Mouse (Mus musculus) yolk sac, embryonic 10.5 days (tissue): Measurements from ENCODE around the gene Atp8a1.

ENCODE experiments used
- DNase-seq: peaks from one replicate; pipeline ENCODE4 v3.0.0-alpha.2; 2017; ENCODE audit warnings: low spot score

The Atp8a1 gene

DNA sequence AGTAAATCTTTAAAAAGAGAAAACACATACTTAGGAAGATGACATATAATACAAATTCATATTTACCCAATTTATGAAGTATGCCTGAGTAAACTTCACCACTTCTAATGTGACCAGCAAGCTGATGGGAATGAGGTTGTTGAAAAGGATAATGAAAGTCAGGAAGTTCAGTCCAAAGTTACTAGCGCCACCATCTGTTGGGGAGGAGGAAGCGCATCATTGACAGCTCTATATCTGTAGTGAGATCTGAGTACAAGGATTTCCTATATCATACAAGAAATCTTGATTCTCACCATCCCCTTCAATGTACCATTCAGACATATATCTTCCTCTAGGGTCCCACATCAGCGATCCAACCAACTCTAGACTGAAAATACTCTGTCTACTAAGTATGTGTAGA, 82.4 kb downstream of the Atp8a1 start:
- DNase-seq, result no peak

DNA sequence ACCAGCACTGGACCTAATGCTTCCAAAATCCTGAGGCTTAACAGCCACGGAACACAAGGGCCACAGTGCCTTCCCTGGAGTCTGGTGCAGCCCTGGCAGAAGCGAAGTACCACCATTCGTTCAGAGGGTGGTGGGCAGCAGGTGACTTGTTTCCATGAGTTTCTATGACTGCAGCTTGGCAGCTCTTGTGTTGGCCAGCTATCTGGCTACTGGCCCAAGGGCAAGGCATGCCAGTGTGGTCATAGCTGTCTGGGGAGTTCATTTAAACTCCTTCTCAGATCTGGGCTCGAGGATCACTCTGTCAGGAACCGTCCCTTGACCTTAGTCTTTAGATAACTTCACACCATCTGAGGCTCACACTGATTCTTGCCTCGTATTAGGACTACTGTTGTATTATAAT, 89.1 kb downstream of the Atp8a1 start:
- DNase-seq, result no peak

DNA sequence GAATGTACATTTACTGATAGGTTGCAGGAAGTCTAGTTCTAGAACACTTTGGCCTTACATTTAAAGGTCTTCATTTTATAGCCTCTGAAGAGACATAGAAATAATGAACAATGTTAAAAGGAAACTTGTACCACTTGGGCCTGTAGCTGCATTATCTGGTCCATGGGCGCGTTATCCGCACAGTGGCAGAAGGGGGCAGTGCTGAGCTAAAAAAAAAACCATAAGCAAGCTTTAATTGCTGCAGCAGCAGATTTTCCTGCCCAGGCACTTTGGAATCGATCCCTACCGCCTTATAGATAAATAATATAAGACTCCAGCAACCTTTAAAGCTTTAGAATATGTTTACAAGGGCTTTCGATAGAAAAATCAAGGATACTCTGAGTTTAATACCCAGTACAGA, 91.1 kb downstream of the Atp8a1 start:
- DNase-seq, result no peak

DNA sequence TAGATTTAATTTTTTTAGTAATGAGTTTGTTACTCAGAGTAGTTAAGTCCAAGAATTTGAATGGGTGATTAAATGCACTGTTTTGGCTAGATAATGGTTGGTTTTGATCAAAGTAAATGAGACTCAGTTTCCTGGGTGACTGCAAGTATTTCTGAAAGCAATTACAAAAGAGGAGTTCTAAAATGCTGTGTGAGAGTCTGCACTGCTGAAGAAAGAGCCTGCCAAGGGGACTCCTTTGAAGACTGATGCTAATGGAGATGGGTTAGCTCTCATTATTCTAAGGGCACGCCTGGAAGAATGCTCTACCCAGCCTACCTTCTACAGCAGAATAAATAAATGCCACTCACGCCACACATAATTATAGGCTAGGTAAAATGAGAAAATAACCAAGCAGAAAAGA, 94.2 kb downstream of the Atp8a1 start:
- DNase-seq, result no peak

- DNase-seq, result no peak
These were observed 94.6 kb downstream of the Atp8a1 start for GRCm38 (mm10) chr5:67752629-67753028.

DNA sequence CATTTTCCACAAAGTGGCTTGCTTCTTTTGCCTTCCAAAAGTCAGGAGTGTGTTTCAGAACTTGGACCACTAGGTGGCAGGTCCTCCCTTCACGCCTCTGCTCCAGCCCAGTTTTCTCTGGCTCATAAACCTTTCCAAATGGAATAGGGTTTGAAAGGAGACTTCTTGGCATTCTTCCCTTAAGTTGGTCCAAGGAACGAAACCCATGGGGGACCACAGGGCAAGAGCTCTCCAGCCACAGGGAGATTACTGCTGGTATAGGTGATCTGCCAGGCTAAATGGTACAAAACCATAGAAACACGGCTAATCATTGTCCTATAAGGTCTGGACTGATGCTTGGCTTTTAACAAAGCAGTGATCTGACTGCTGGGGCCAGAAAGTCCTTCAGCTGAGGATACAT, 95.2 kb downstream of the Atp8a1 start:
- no peak for DNase-seq

GRCm38 (mm10) chr5:67739261-67739660, 108.0 kb downstream of the Atp8a1 start:
- DNase-seq, result no peak

- DNase-seq, result no peak
These were observed 109.1 kb downstream of the Atp8a1 start for GRCm38 (mm10) chr5:67738133-67738532.

GRCm38 (mm10) chr5:67735771-67736170, 111.5 kb downstream of the Atp8a1 start:
- DNase-seq, result no peak

DNA sequence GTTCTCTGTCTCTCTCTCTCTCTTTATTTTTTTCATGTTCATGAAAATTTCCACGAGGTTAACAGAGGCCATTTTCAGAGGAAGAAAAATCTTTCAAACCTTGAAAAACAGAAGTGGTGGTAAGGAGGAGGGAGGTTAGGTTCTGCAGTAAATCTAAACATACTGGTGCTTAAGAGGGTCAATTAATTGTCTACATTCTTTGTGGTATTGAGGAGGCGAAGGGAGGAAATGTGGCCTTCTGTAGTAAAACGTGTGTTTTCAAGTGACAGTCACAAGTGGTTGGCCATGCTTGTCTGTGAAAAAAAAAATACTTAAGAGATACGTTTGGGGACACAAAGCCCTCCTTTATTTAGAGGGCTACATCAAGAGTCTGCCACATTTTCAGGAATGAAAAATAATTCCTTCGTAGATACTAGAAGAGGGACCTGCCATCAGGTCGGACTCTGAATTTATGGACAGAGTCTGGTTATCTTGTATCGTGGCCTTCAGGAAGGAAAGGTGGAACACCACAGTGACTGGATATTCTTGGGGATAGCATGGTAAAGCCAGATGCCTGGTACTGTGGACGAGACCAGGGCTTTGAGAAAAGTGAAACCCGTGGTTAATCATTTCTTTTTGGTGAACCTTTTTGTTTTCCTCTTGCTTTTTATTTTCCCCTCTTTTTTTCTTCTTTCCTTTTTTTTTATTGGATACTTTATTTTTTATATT, 113.5 kb downstream of the Atp8a1 start:
- no peak for DNase-seq

DNA sequence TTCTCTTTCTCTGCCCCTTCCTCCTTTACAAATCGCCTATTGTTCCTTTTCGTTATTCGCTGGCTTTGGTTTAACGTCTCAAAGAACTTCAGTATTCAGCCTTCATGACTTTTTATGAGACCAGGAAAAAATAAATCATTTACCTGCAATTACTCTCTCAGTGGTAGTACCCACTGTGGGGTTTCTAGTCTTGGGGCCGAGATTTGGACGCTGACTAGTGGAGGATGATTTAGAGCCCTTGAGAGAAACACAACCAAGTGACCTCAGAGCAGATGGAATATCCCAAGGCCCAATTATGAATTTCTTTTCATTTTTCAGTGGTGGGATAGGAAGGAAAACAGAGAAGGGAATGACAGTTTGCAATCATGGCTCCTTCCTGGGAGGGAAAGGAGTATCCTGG, 114.1 kb downstream of the Atp8a1 start:
- no peak for DNase-seq

- no peak for DNase-seq
These were observed 119.5 kb downstream of the Atp8a1 start for GRCm38 (mm10) chr5:67727755-67728154.

GRCm38 (mm10) chr5:67726810-67727209, 120.4 kb downstream of the Atp8a1 start:
- DNase-seq, result no peak

GRCm38 (mm10) chr5:67701641-67702040, 145.6 kb downstream of the Atp8a1 start:
- no peak for DNase-seq

- DNase-seq, result no peak
These were observed 147.8 kb downstream of the Atp8a1 start for GRCm38 (mm10) chr5:67699418-67699817.

DNA sequence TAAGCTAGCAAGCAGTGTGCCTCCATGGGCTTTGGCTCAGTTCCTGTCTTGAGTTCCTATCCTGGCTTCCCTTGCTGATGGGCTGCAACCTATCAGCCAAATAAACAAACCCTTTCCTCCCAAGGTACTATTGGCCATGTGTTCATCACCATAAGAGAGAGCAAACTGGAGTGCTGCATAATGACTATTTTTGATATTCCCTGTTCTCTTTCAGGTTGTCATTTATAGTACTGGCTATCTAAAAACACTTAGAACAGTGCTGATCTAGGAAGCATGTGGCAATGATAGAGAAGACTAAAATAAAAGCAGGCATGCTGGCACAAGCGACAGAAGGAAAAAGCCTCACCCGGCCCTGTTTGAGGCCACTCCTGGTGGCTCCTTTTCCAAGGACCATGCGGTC, 149.1 kb downstream of the Atp8a1 start:
- DNase-seq, result no peak

DNA sequence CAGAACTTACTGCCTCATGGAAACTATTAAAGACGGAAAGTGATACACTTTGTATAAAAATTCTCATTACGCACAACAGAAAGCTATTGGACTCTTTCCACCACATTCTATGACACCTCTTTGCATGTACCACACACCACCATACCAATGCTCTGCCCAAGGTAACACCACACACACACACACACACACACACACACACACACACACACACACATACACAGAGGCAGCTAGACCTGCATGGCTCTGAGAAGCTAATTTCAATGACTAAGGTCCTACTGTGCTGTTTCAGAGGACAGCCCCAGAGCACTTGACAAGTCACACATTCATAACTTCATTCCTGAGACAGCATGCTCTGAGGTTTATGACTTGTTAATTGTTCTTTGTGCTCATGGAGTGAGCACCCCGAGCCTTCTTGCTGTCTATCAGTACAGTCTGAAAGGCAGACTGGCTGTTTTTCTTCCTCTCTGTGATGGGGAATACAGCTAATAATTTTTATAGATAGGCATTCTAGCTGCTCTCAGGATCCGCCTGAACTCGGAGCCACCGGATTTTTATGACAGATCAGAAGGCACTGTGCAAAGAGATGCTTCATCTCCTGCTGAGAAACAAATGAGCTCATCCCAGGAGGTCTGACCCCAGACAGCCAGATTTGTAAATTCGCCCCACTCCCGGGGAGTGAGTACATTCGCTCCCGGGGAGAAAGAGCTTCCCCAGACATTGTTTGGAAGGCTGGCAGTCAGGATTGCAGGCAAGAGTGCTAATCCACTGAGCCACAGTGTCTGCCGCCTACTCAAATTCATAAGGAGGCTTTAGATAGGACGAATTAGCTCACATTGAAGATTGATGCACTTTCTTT, 150.3 kb downstream of the Atp8a1 start:
- peak; percentile 21 for DNase-seq

DNA sequence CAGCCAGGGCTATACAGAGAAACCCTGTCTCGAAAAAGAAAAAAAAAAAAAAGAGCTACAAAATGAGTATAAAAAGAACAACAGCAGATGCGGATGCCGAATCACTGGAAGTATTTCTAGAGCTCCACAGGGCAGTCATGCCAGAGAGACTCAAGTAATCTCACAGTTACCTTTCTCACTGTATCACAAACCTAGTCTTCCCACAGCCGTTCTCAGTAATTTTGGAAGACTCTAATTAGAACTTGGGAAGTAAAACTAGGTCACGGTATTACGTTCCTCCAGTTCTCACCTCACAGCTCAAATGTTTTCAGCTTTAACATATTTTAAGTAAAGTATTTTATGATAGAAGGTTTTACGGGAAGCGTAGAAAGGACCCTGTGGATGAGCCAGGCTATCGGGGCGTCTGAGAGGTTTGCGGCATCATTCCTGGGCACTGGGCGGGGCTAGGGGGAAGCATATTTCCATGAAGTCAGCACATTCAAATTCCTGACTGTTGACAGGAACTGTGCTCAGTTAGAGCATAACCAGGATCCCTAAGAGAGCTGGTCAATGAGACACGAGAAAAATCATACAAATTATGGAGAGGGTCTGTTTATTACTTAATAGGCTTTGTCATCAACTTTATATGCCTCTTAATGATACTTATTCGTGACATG, 152.1 kb downstream of the Atp8a1 start:
- DNase-seq, result no peak

- DNase-seq, result no peak
These were observed 156.9 kb downstream of the Atp8a1 start for GRCm38 (mm10) chr5:67690336-67690735.

DNA sequence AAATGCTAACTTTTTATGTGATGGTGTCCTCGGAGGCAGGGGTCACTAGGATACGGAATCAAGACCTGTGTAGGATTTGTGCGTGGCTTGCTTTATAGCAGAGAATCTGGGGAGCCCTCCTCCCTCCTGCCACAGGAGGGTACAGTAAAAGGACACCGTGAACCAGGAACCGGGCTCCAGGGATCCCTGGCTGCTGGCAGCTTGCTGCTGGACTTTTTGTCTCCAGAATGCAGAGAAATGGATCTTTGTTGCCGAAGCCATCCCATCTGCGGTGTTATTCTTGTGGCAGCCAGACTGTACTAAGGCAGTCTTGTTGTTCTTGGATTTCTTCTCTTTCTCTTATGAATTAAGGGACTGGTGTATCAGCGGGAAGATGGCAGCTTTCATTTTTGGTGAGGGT, 159.2 kb downstream of the Atp8a1 start:
- DNase-seq, result no peak

GRCm38 (mm10) chr5:67685906-67686305, 161.3 kb downstream of the Atp8a1 start:
- no peak for DNase-seq

DNA sequence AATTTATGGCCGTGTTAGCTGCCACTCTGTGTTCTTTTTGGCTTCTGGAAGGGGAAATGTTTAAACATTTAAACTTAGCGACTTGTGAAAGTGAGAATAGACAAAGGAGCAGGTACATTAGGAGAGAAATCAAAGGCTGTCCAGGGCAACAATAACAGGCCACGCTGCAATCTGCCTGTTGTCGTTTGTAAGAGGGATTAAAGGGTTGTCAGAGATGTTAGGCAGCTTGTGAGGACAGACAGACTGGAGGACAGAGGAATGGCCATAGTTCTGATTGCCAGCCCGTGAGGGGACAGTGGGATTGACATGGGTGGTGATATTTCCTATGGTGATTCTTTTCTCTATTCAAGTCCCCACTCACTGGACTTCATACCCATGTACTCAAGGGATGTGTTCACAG, 161.8 kb downstream of the Atp8a1 start:
- no peak for DNase-seq

GRCm38 (mm10) chr5:67678819-67679218, 168.4 kb downstream of the Atp8a1 start:
- no peak for DNase-seq
